Mouse (Mus musculus): Measurements from ENCODE around the gene Calr. TPM values are rescaled to one million over a fixed set of nuclear protein-coding genes. Genes with fewer than 3 reads are reported as not detected.

Calr gene
- polyA plus RNA-seq, 1 experiment from 2014 or later = 854 TPM

- H3K4me3 ChIP-seq (ENCODE audit: low read depth, low read length) = no peak overlapping the region
- H3K27me3 ChIP-seq (ENCODE audit: control insufficient read depth, insufficient read depth, low read length) = peaks cover 50% of the 10 kb centered on the region
- no peak overlapping the region for H3K4me2 ChIP-seq (ENCODE audit: low read depth, severe bottlenecking)
- peaks cover 2% of the 10 kb centered on the region; the same call in 1 of the 2 replicates for H3K9me3 ChIP-seq (ENCODE audit: control insufficient read depth, low read length)
- H3K4me1 ChIP-seq (ENCODE audit: control insufficient read depth, insufficient read depth, low read length) = peaks cover 3% of the 10 kb centered on the region
- no peak overlapping the region for H3K9ac ChIP-seq (ENCODE audit: low read length)
- 93% methylated on average over 5 of the region's 5 CpGs for WGBS
- no peak for DNase-seq (ENCODE audit: low spot score)
- no peak for ATAC-seq (ENCODE audit: insufficient number of reproducible peaks, low FRiP score, low TSS enrichment, low read depth)
- no peak overlapping the region for H3K27ac ChIP-seq (replicated peaks; ENCODE audit: low read depth, low read length)
- H3K36me3 ChIP-seq (ENCODE audit: control insufficient read depth, insufficient read depth, low read length) = no peaks in the 10 kb centered on the region
Observed at GRCm38 (mm10) chr8:84806031-84806430, 40.7 kb downstream of the Calr start.

GRCm38 (mm10) chr8:84799999-84800831 is 46.5 kb downstream of the Calr start, which contains the start of gene Nfix:
Gene Nfix, minus strand, starts transcription at chr8:84800344.
- no peak for ATAC-seq (ENCODE audit: insufficient number of reproducible peaks, low FRiP score, low TSS enrichment, low read depth)
- 2% methylated on average over 52 of the region's 125 CpGs for WGBS
- H3K9ac ChIP-seq (ENCODE audit: low read length) = peak within 1 kb of the TSS; percentile 91
- no peaks in the 10 kb centered on the region for H3K36me3 ChIP-seq (ENCODE audit: control insufficient read depth, insufficient read depth, low read length)
- peak within 1 kb of the TSS; percentile 63 for H3K4me3 ChIP-seq (ENCODE audit: low read depth, low read length)
- no peaks in the 10 kb centered on the region for H3K9me3 ChIP-seq (ENCODE audit: control insufficient read depth, low read length)
- DNase-seq (ENCODE audit: low spot score) = peak; percentile 72
- peaks cover 15% of the 10 kb centered on the region; the same call in 1 of the 2 replicates for H3K4me1 ChIP-seq (ENCODE audit: control insufficient read depth, insufficient read depth, low read length)
- H3K4me2 ChIP-seq (ENCODE audit: low read depth, severe bottlenecking) = peak within 1 kb of the TSS; percentile 93
- peak within 1 kb of the TSS; percentile 42; the same call in 1 of the 2 replicates for H3K27ac ChIP-seq (replicated peaks; ENCODE audit: low read depth, low read length)
- H3K27me3 ChIP-seq (ENCODE audit: control insufficient read depth, insufficient read depth, low read length) = peaks cover 73% of the 10 kb centered on the region

- ATAC-seq (ENCODE audit: insufficient number of reproducible peaks, low FRiP score, low TSS enrichment, low read depth) (no peak), DNase-seq (ENCODE audit: low spot score) (peak; percentile 68)
- Histone ChIP-seq H3K9ac (ENCODE audit: low read length) (peak overlapping the region; percentile 91), H3K27me3 (ENCODE audit: control insufficient read depth, insufficient read depth, low read length) (peaks cover 79% of the 10 kb centered on the region), H3K4me3 (ENCODE audit: low read depth, low read length) (peak overlapping the region; percentile 63), H3K4me2 (ENCODE audit: low read depth, severe bottlenecking) (peak overlapping the region; percentile 93), H3K27ac (replicated peaks; ENCODE audit: low read depth, low read length) (peak overlapping the region; percentile 42; the same call in 1 of the 2 replicates), H3K9me3 (ENCODE audit: control insufficient read depth, low read length) (no peaks in the 10 kb centered on the region), H3K4me1 (ENCODE audit: control insufficient read depth, insufficient read depth, low read length) (peaks cover 15% of the 10 kb centered on the region; the same call in 1 of the 2 replicates), H3K36me3 (ENCODE audit: control insufficient read depth, insufficient read depth, low read length) (no peaks in the 10 kb centered on the region)
- under 1% methylated on average over 83 of the region's 108 CpGs for WGBS
Observed at GRCm38 (mm10) chr8:84799136-84799931, 47.4 kb downstream of the Calr start.

GRCm38 (mm10) chr8:84798446-84799135 is 48.1 kb downstream of the Calr start:
- H3K4me3 ChIP-seq (ENCODE audit: low read depth, low read length) = peak overlapping the region; percentile 63
- peak overlapping the region; percentile 91 for H3K9ac ChIP-seq (ENCODE audit: low read length)
- no peaks in the 10 kb centered on the region for H3K36me3 ChIP-seq (ENCODE audit: control insufficient read depth, insufficient read depth, low read length)
- peaks cover 83% of the 10 kb centered on the region for H3K27me3 ChIP-seq (ENCODE audit: control insufficient read depth, insufficient read depth, low read length)
- 34% methylated on average over 10 of the region's 10 CpGs for WGBS
- H3K4me1 ChIP-seq (ENCODE audit: control insufficient read depth, insufficient read depth, low read length) = peaks cover 19% of the 10 kb centered on the region
- peak overlapping the region; percentile 93 for H3K4me2 ChIP-seq (ENCODE audit: low read depth, severe bottlenecking)
- no peak overlapping the region for H3K27ac ChIP-seq (replicated peaks; ENCODE audit: low read depth, low read length)
- DNase-seq (ENCODE audit: low spot score) = peak; percentile 43
- H3K9me3 ChIP-seq (ENCODE audit: control insufficient read depth, low read length) = no peaks in the 10 kb centered on the region
- no peak for ATAC-seq (ENCODE audit: insufficient number of reproducible peaks, low FRiP score, low TSS enrichment, low read depth)

GRCm38 (mm10) chr8:84797971-84798370 is 48.8 kb downstream of the Calr start:
- no peak for DNase-seq (ENCODE audit: low spot score)
- no peak for ATAC-seq (ENCODE audit: insufficient number of reproducible peaks, low FRiP score, low TSS enrichment, low read depth)
- H3K36me3 ChIP-seq (ENCODE audit: control insufficient read depth, insufficient read depth, low read length) = no peaks in the 10 kb centered on the region
- H3K4me2 ChIP-seq (ENCODE audit: low read depth, severe bottlenecking) = no peak overlapping the region
- H3K4me1 ChIP-seq (ENCODE audit: control insufficient read depth, insufficient read depth, low read length) = peaks cover 19% of the 10 kb centered on the region
- WGBS = 67% methylated on average over 6 of the region's 6 CpGs
- no peak overlapping the region for H3K9ac ChIP-seq (ENCODE audit: low read length)
- peaks cover 83% of the 10 kb centered on the region for H3K27me3 ChIP-seq (ENCODE audit: control insufficient read depth, insufficient read depth, low read length)
- no peak overlapping the region for H3K27ac ChIP-seq (replicated peaks; ENCODE audit: low read depth, low read length)
- H3K4me3 ChIP-seq (ENCODE audit: low read depth, low read length) = no peak overlapping the region; the same call in 1 of the 2 replicates
- H3K9me3 ChIP-seq (ENCODE audit: control insufficient read depth, low read length) = no peaks in the 10 kb centered on the region

- H3K4me3 ChIP-seq (ENCODE audit: low read depth, low read length) = no peak overlapping the region
- H3K27ac ChIP-seq (replicated peaks; ENCODE audit: low read depth, low read length) = no peak overlapping the region
- DNase-seq (ENCODE audit: low spot score) (no peak), ATAC-seq (ENCODE audit: insufficient number of reproducible peaks, low FRiP score, low TSS enrichment, low read depth) (no peak)
- 69% methylated on average over 15 of the region's 15 CpGs for WGBS
- no peak overlapping the region for H3K9ac ChIP-seq (ENCODE audit: low read length)
- H3K9me3 ChIP-seq (ENCODE audit: control insufficient read depth, low read length) = no peaks in the 10 kb centered on the region
- peaks cover 19% of the 10 kb centered on the region for H3K4me1 ChIP-seq (ENCODE audit: control insufficient read depth, insufficient read depth, low read length)
- H3K4me2 ChIP-seq (ENCODE audit: low read depth, severe bottlenecking) = no peak overlapping the region
- no peaks in the 10 kb centered on the region for H3K36me3 ChIP-seq (ENCODE audit: control insufficient read depth, insufficient read depth, low read length)
- peaks cover 86% of the 10 kb centered on the region for H3K27me3 ChIP-seq (ENCODE audit: control insufficient read depth, insufficient read depth, low read length)
Observed at GRCm38 (mm10) chr8:84797256-84797797, 49.4 kb downstream of the Calr start.

- Histone ChIP-seq H3K36me3 (ENCODE audit: control insufficient read depth, insufficient read depth, low read length) (no peaks in the 10 kb centered on the region), H3K27me3 (ENCODE audit: control insufficient read depth, insufficient read depth, low read length) (peaks cover 81% of the 10 kb centered on the region), H3K4me3 (ENCODE audit: low read depth, low read length) (no peak overlapping the region), H3K4me2 (ENCODE audit: low read depth, severe bottlenecking) (no peak overlapping the region), H3K27ac (replicated peaks; ENCODE audit: low read depth, low read length) (no peak overlapping the region), H3K9ac (ENCODE audit: low read length) (no peak overlapping the region), H3K9me3 (ENCODE audit: control insufficient read depth, low read length) (no peaks in the 10 kb centered on the region), H3K4me1 (ENCODE audit: control insufficient read depth, insufficient read depth, low read length) (peaks cover 11% of the 10 kb centered on the region)
- ATAC-seq (ENCODE audit: insufficient number of reproducible peaks, low FRiP score, low TSS enrichment, low read depth) = no peak
- WGBS = 54% methylated on average over 7 of the region's 7 CpGs
- no peak for DNase-seq (ENCODE audit: low spot score)
Observed at GRCm38 (mm10) chr8:84794486-84794885, 52.2 kb downstream of the Calr start.

Measured in limb, embryonic 11.5 days (tissue).